Mouse (Mus musculus): ENCODE results near the gene Fam92b. TPM values are rescaled to one million over a fixed set of nuclear protein-coding genes. Genes with fewer than 3 reads are reported as not detected.

Gene Fam92b
- polyA plus RNA-seq, 1 experiment from 2014 or later, result not detected

DNA sequence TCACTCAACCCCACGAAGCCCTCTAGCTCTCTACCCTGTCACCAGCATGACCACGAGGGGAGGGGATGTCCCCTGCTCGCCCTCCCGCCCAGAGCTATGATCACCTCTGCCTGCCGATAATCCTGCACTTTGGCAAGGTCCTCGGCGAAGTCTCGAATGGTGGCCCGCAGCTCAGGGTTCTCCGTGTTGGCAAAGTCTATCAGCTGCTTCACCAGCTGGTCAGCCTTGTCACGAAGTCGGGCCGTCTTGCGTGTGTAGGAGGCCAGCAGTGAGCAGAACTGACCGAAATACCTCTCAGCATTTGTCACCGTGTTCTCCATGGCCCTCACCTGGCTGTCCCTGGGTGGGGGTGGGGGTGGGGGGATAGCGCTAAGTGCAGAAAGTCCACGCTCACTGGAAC lies 2.7 kb downstream of the Fam92b start:
- H3K9me3 ChIP-seq (replicated peaks), result no peaks in the 10 kb centered on the region
- H3K27ac ChIP-seq (ENCODE audit: poor library complexity, severe bottlenecking), result no peak overlapping the region
- H3K4me3 ChIP-seq, result no peak overlapping the region
- H3K36me3 ChIP-seq, result no peaks in the 10 kb centered on the region
- H3K27me3 ChIP-seq (replicated peaks), result peaks cover 54% of the 10 kb centered on the region
- no peak overlapping the region for H3K4me2 ChIP-seq
- ATAC-seq (ENCODE audit: insufficient number of reproducible peaks, low FRiP score), result no peak
- H3K4me1 ChIP-seq (replicated peaks), result peaks cover 27% of the 10 kb centered on the region
- 48% methylated on average over 18 of the region's 18 CpGs for WGBS
- no peak overlapping the region for H3K9ac ChIP-seq

DNA sequence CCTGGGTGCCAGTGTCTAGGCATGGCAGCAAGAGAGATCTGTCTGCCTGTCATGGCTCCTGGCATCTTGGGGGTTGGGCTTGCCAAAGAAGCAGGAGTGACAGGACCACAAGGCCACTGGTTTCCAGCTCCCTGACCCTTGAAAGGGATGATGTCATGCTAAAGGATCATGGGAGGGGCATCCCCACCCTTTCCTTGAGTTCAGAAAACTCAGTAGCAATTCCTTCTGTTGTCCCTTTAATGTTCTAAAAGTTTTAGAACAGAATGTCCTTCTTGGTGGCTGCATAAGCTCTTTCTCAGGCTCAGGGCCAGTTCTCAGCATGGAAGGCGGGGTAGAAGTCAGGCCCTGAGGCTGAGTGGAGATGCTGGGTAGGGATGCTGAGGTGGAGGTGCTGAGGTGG lies 4.1 kb downstream of the Fam92b start:
- no peak overlapping the region for H3K27ac ChIP-seq (ENCODE audit: poor library complexity, severe bottlenecking)
- peaks cover 60% of the 10 kb centered on the region for H3K27me3 ChIP-seq (replicated peaks)
- H3K36me3 ChIP-seq, result no peaks in the 10 kb centered on the region
- 82% methylated on average over 1 of the region's 1 CpGs for WGBS
- ATAC-seq (ENCODE audit: insufficient number of reproducible peaks, low FRiP score), result no peak
- H3K4me1 ChIP-seq (replicated peaks), result peaks cover 28% of the 10 kb centered on the region
- H3K9me3 ChIP-seq (replicated peaks), result no peaks in the 10 kb centered on the region
- no peak overlapping the region for H3K9ac ChIP-seq
- H3K4me3 ChIP-seq, result no peak overlapping the region
- H3K4me2 ChIP-seq, result no peak overlapping the region

GRCm38 (mm10) chr8:120169119-120169518 lies 8.1 kb downstream of the Fam92b start:
- Histone ChIP-seq H3K27ac (ENCODE audit: poor library complexity, severe bottlenecking) (no peak overlapping the region), H3K9me3 (replicated peaks) (no peaks in the 10 kb centered on the region), H3K36me3 (no peaks in the 10 kb centered on the region), H3K4me3 (no peak overlapping the region), H3K9ac (no peak overlapping the region), H3K4me1 (replicated peaks) (peaks cover 7% of the 10 kb centered on the region), H3K27me3 (replicated peaks) (peaks cover 48% of the 10 kb centered on the region), H3K4me2 (no peak overlapping the region)
- no peak for ATAC-seq (ENCODE audit: insufficient number of reproducible peaks, low FRiP score)
- 51% methylated on average over 8 of the region's 8 CpGs for WGBS

DNA sequence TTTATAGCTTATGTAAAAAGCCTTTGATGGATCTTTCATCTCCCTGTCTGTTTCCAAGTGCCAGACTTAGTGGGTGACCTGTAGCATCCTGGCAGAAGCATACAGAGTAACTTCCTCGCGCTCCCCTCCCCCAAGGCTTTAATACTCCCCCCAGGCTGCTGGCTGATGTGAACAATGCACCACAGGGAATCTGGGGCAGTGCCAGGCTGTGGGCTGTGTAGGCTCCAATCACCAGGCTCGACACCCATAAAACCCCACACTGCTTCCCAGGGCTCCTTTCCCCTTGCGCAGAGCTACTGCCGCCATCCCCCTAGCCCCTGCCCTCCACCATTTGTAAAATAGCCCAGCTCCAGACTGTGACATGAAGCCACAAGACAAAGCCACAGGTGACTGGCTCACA lies 9.4 kb downstream of the Fam92b start:
- Histone ChIP-seq H3K9me3 (replicated peaks) (no peaks in the 10 kb centered on the region), H3K27ac (ENCODE audit: poor library complexity, severe bottlenecking) (no peak overlapping the region), H3K27me3 (replicated peaks) (peaks cover 39% of the 10 kb centered on the region), H3K4me1 (replicated peaks) (peaks cover 7% of the 10 kb centered on the region), H3K4me3 (no peak overlapping the region), H3K36me3 (no peaks in the 10 kb centered on the region), H3K4me2 (no peak overlapping the region), H3K9ac (no peak overlapping the region)
- ATAC-seq (ENCODE audit: insufficient number of reproducible peaks, low FRiP score), result no peak
- WGBS, result 46% methylated on average over 5 of the region's 5 CpGs

DNA sequence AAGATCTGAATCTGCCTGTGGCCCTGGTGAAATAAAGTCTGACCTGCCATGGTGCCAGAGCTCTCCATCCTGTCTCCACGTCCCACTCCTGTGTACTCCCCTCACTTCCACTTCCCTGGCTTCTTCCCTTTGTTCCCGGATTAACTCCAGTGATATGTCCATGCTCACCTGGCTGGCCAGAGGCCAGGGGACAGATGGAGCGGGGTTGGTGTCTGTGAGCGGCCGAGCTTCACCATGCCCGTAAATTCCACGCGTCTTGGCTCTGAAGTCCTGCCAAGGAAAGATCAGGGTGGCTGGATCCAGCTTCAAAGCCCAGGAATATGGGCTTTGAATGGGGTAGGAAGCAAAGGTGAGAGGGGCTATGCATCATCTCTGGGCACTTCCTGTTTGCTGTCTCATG lies 10.1 kb downstream of the Fam92b start:
- no peak overlapping the region for H3K4me2 ChIP-seq
- H3K4me3 ChIP-seq, result no peak overlapping the region
- no peak overlapping the region for H3K9ac ChIP-seq
- H3K36me3 ChIP-seq, result 0 out of 2 replicates have a peak, but pooled peaks cover under 1% of the 10 kb centered on the region
- no peaks in the 10 kb centered on the region for H3K9me3 ChIP-seq (replicated peaks)
- H3K27ac ChIP-seq (ENCODE audit: poor library complexity, severe bottlenecking), result no peak overlapping the region
- no peak for ATAC-seq (ENCODE audit: insufficient number of reproducible peaks, low FRiP score)
- 88% methylated on average over 8 of the region's 8 CpGs for WGBS
- H3K27me3 ChIP-seq (replicated peaks), result peaks cover 38% of the 10 kb centered on the region
- H3K4me1 ChIP-seq (replicated peaks), result peaks cover 11% of the 10 kb centered on the region

GRCm38 (mm10) chr8:120164026-120164425 lies 13.2 kb downstream of the Fam92b start:
- Histone ChIP-seq H3K4me1 (replicated peaks) (peaks cover 11% of the 10 kb centered on the region), H3K9me3 (replicated peaks) (no peaks in the 10 kb centered on the region)
- 72% methylated on average over 5 of the region's 5 CpGs for WGBS

DNA sequence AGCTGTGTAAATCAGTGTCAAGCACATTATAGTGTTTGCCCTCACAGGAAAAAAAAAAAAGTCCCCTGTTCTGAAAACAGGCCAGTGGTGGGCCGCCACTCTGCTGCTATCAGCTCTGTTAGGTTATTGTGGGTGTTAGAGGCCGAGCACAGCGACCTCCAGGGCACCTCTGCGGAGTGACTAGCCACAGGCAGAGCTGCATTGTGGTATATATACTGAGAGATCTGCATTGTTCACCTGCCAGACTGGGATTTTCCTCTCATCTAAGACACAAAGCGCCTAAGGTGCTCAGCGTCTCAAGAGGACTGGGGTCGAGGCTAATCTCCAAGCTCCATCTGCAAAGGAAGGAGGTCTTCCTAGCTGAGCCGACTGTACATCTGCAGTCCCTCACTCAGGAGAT lies 13.9 kb downstream of the Fam92b start:
- H3K36me3 ChIP-seq, result peaks cover 5% of the 10 kb centered on the region; the same call in 1 of the 2 replicates
- WGBS, result 51% methylated on average over 8 of the region's 8 CpGs
- no peak overlapping the region for H3K9ac ChIP-seq
- no peak overlapping the region for H3K4me2 ChIP-seq
- H3K4me3 ChIP-seq, result no peak overlapping the region
- no peak overlapping the region for H3K27ac ChIP-seq (ENCODE audit: poor library complexity, severe bottlenecking)
- peaks cover 9% of the 10 kb centered on the region for H3K4me1 ChIP-seq (replicated peaks)
- no peak for ATAC-seq (ENCODE audit: insufficient number of reproducible peaks, low FRiP score)
- no peaks in the 10 kb centered on the region for H3K9me3 ChIP-seq (replicated peaks)
- H3K27me3 ChIP-seq (replicated peaks), result peaks cover 18% of the 10 kb centered on the region

More at GRCm38 (mm10) chr8:120164026-120164425, 13.2 kb downstream of the Fam92b start:
- H3K27ac ChIP-seq (ENCODE audit: poor library complexity, severe bottlenecking), result no peak overlapping the region
- peaks cover 25% of the 10 kb centered on the region for H3K27me3 ChIP-seq (replicated peaks)
- no peak overlapping the region for H3K4me2 ChIP-seq
- H3K9ac ChIP-seq, result no peak overlapping the region
- H3K4me3 ChIP-seq, result no peak overlapping the region
- H3K36me3 ChIP-seq, result peaks cover 5% of the 10 kb centered on the region; the same call in 1 of the 2 replicates
- no peak for ATAC-seq (ENCODE audit: insufficient number of reproducible peaks, low FRiP score)

- no peak overlapping the region for H3K4me2 ChIP-seq
- WGBS, result 80% methylated on average over 5 of the region's 5 CpGs
- ATAC-seq (ENCODE audit: insufficient number of reproducible peaks, low FRiP score), result no peak
- H3K9ac ChIP-seq, result no peak overlapping the region
- peaks cover 9% of the 10 kb centered on the region; the same call in 1 of the 2 replicates for H3K4me1 ChIP-seq (replicated peaks)
- H3K27me3 ChIP-seq (replicated peaks), result peaks cover 8% of the 10 kb centered on the region; the same call in 1 of the 2 replicates
- H3K27ac ChIP-seq (ENCODE audit: poor library complexity, severe bottlenecking), result no peak overlapping the region
- H3K36me3 ChIP-seq, result peaks cover 5% of the 10 kb centered on the region; the same call in 1 of the 2 replicates
- H3K4me3 ChIP-seq, result no peak overlapping the region
- no peaks in the 10 kb centered on the region for H3K9me3 ChIP-seq (replicated peaks)
Observed at GRCm38 (mm10) chr8:120162404-120162752, 14.9 kb downstream of the Fam92b start.

GRCm38 (mm10) chr8:120161658-120162403 lies 15.4 kb downstream of the Fam92b start:
- Histone ChIP-seq H3K9me3 (replicated peaks) (no peaks in the 10 kb centered on the region), H3K9ac (0 out of 2 replicates have a peak overlapping the region, but pooled peaks have one; percentile 33), H3K4me1 (replicated peaks) (peaks cover 9% of the 10 kb centered on the region; the same call in 1 of the 2 replicates), H3K4me2 (no peak overlapping the region), H3K36me3 (peaks cover 5% of the 10 kb centered on the region; the same call in 1 of the 2 replicates), H3K27ac (ENCODE audit: poor library complexity, severe bottlenecking) (no peak overlapping the region), H3K4me3 (no peak overlapping the region), H3K27me3 (replicated peaks) (peaks cover 3% of the 10 kb centered on the region; the same call in 1 of the 2 replicates)
- no peak for ATAC-seq (ENCODE audit: insufficient number of reproducible peaks, low FRiP score)
- WGBS, result 67% methylated on average over 16 of the region's 16 CpGs

- no peak for ATAC-seq (ENCODE audit: insufficient number of reproducible peaks, low FRiP score)
- Histone ChIP-seq H3K4me3 (no peak overlapping the region), H3K4me1 (replicated peaks) (peaks cover 9% of the 10 kb centered on the region; the same call in 1 of the 2 replicates), H3K36me3 (peaks cover 5% of the 10 kb centered on the region; the same call in 1 of the 2 replicates), H3K27me3 (replicated peaks) (no peaks in the 10 kb centered on the region), H3K9ac (no peak overlapping the region), H3K9me3 (replicated peaks) (no peaks in the 10 kb centered on the region), H3K27ac (ENCODE audit: poor library complexity, severe bottlenecking) (no peak overlapping the region), H3K4me2 (no peak overlapping the region)
- 75% methylated on average over 8 of the region's 8 CpGs for WGBS
Observed at GRCm38 (mm10) chr8:120160366-120160765, 16.9 kb downstream of the Fam92b start.

DNA sequence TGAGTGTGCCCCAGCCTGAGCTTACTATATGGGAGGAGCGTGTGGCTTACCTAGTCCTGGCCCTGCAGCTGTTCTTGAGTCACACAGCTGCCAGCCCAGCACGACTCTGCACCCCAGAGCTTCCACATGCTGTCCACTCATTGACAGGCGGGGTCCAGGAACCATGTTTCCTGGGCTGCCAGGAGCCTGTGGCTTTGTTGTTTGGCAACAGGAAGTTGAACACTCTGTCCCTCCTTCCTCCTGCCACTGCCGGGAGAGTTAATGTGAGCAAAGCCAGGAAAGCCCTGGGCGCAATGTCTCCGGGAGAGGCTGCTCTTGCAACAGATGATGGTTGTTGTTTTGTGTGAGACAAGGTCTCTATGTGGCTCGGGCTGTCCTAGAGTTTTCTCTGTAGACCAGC lies 24.6 kb downstream of the Fam92b start:
- H3K4me3 ChIP-seq, result no peak overlapping the region
- H3K9ac ChIP-seq, result no peak overlapping the region
- H3K9me3 ChIP-seq (replicated peaks), result no peaks in the 10 kb centered on the region
- H3K36me3 ChIP-seq, result peaks cover 42% of the 10 kb centered on the region
- no peaks in the 10 kb centered on the region for H3K27me3 ChIP-seq (replicated peaks)
- H3K4me2 ChIP-seq, result no peak overlapping the region
- no peak overlapping the region for H3K27ac ChIP-seq (ENCODE audit: poor library complexity, severe bottlenecking)
- 53% methylated on average over 7 of the region's 7 CpGs for WGBS
- peaks cover 14% of the 10 kb centered on the region; the same call in 1 of the 2 replicates for H3K4me1 ChIP-seq (replicated peaks)
- ATAC-seq (ENCODE audit: insufficient number of reproducible peaks, low FRiP score), result 0 out of 2 replicates have a peak, but pooled peaks have one; percentile 33
